Mouse (Mus musculus) 3134 (cell line): ENCODE results near the gene Gdf15.
"Not testable (repeated sequence)": the region's sequence is repeated elsewhere in the genome, so short reads cannot be mapped to it uniquely, and the experiment has no call there.

Experiments used
- DNase-seq: peaks from one replicate; pipeline ENCODE4 v3.0.0-alpha.2; 2011; ENCODE audit warnings: low spot score; ENCODE audit not compliant: insufficient read length; ENCODE audit errors: extremely low read depth

Gene Gdf15

GRCm38 (mm10) chr8:70593961-70594609 is 38.2 kb downstream of the Gdf15 start, which contains the start of gene Isyna1:
Gene Isyna1, plus strand, starts transcription at chr8:70594373.
- DNase-seq: no peak

- DNase-seq: no peak
These were observed 39.1 kb downstream of the Gdf15 start for GRCm38 (mm10) chr8:70593173-70593572.

DNA sequence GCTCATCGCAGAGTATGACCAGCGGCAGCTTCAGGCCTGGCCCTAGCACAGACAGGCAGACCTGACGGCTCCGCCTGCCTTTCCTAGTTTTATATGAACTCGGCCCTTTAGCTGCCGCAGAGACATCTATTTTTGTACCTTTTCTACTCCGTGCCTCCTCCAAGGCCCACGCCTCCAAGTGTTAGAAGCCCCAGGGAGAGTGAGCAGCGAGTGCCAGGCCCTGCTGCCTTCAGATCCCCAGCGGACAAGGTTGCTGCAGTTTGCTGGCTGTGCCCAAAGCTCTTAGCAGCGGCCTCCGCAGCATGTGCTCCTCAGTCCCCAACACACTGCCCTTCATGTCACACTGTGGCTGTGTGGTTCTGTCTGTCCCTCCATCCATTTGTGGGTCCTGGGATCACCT is 40.7 kb downstream of the Gdf15 start:
- no peak for DNase-seq

- DNase-seq: not testable (repeated sequence)
These were observed 44.3 kb downstream of the Gdf15 start for GRCm38 (mm10) chr8:70587955-70588354.

GRCm38 (mm10) chr8:70585258-70585652 is 47.0 kb downstream of the Gdf15 start:
- peak; percentile 59 for DNase-seq

DNA sequence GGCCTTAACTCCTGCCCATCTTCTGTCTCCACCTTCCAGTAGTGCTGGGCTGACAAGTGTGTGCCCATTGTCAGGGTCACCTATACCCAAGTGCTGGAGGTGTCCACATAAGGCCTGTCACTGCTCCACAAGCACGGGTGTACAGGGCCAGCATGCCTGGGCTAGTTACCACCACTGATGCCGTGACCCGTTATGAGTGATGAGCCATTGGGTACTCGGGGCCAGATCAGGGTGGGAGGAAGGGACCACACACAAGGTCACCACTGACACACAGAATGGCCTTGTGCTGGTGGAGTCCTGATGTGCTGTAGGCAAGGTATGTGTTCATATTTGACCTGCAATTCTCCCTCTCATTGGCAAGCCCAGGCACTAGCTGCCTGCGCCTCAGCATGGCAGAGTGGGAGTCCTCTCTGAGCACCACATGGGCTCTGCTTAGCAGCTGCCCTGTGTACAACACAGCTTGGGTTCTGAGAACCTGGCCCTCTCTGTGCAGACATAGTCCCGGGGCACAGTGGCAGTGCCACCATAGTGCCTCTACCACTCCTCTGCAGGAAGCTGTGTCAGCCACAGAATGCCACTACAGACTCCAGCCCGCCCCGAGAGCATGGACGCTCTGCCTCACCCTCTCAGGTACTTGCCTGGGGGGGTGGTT is 47.5 kb downstream of the Gdf15 start:
- DNase-seq: no peak

DNA sequence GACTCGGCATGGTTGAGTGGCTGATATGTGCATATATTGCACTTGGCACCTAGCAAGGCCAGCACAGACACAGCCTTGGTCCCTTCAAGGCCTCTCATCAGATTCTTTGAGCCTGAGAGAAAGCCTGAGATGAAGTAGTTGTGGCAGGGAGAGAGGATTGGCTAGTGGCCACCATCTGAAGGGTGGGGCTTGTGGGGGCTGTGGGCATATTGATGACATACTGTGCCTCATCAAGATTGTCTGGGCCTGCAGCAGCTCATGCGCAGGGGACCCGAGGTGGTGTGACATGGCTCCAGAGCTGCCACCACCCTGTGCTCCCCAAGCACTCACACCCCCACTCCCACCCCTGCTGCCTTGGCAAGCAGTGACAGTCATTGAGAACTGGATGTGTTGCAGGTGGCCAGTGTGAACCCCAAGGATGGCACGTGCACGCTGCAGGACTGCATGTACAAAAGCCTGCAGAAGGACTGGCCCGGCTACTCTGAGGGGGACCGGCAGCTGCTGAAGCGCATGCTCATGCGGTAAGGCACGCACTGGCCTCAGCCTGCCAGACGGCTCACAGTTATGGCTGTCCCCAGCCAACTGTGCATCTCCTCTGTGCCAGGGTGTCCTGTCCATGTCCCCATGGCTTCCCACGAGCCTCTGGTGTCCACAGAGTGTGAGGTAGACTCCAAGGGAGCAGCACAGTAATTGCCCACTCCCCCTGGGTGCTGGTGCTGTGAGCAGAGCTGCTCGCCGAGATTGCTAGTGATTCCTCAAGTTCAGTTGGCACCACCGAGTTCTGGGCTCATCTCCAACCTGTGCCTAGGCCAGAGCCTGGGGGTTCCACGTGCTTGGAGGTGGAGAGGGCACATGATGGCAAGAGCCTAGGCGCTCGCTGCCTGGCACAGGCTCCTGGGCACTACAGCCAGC is 48.5 kb downstream of the Gdf15 start:
- DNase-seq: no peak
